Mouse (Mus musculus) bone marrow, adult 2 months (tissue): ENCODE measurements around the gene Myo15b.

ENCODE experiments used
- CTCF ChIP-seq: fragments of 200-500 bp; IDR thresholded peaks from 2 replicates; pipeline ENCODE4 v1.5.1; 2011; ENCODE audit warnings: low read length, control low read depth; ENCODE audit not compliant: control insufficient read depth, insufficient read depth
- POLR2A ChIP-seq: fragments of 200-500 bp; IDR thresholded peaks from 2 replicates; pipeline ENCODE4 v1.6.1; 2011; ENCODE audit warnings: low read depth, mild to moderate bottlenecking, control low read depth, low read length, borderline replicate concordance; ENCODE audit not compliant: control insufficient read depth

DNA sequence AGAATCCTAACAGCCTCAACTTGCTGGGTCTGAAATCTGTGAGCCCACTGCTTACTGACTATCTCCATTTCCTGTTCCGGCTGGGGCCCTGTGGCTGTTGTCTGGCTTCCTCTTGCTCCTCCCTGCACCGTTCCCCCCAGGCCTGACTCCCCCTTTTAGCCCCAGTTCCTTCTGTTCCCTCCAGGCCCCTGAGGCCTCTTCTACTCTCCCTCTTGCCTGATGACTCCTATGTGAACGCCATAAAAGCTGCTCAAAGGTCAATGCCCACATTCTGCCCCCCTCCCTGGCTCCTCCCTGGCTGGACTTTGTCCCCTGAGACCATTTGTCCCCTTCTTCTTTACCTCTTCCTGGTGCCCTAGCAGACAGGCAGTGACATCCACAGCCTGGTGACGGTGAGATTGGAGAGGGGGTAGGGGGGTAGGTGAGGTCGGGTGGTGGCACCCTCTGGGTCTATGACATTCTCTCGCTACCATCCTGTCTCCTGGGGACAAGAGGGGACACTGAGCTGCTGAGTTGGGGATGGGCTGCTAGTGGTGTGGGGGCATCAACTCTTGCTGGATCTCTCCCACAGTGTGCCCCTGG lies 19.1 kb downstream of the Myo15b start:
- TF ChIP-seq CTCF (no peak), POLR2A (no peak)
